Mouse (Mus musculus) myocyte (in vitro differentiated cells): ENCODE results near the gene Zfhx3. TPM values are rescaled to one million over a fixed set of nuclear protein-coding genes. Genes with fewer than 3 reads are reported as not detected.

Experiments used
- H3K27me3 ChIP-seq: one replicate; pipeline ENCODE4 v1.6.1; 2011; ENCODE audit not compliant: control insufficient read depth, insufficient read depth, insufficient read length
- H3K36me3 ChIP-seq: one replicate; pipeline ENCODE4 v1.6.1; 2011; ENCODE audit not compliant: control insufficient read depth, insufficient read depth
- H3K4me2 ChIP-seq: one replicate; pipeline ENCODE4 v1.6.1; 2011; ENCODE audit warnings: low read depth, control low read depth
- H3K4me3 ChIP-seq: one replicate; pipeline ENCODE4 v1.5.1; 2011; ENCODE audit warnings: mild to moderate bottlenecking, control low read depth, moderate library complexity
- H3K79me2 ChIP-seq: one replicate; pipeline ENCODE4 v1.6.1; 2011; ENCODE audit not compliant: control insufficient read depth, insufficient read depth
- H3ac ChIP-seq: one replicate; pipeline ENCODE4 v1.6.1; 2011; ENCODE audit not compliant: control insufficient read depth, insufficient read length
- CEBPB ChIP-seq: IDR thresholded peaks from 2 replicates; pipeline ENCODE4 v1.6.1; 2011; ENCODE audit warnings: mild to moderate bottlenecking, moderate library complexity; ENCODE audit not compliant: poor library complexity, insufficient read depth, severe bottlenecking
- E2F4 ChIP-seq: IDR thresholded peaks from one replicate; pipeline ENCODE4 v1.6.1; 2011; ENCODE audit warnings: mild to moderate bottlenecking, control low read depth, moderate library complexity; ENCODE audit not compliant: insufficient read depth
- MAX ChIP-seq: IDR thresholded peaks from one replicate; pipeline ENCODE4 v1.6.1; 2011; ENCODE audit warnings: low read depth, mild to moderate bottlenecking, control low read depth
- MYOD1 ChIP-seq, 3 experiments: IDR thresholded peaks; one replicate each; pipeline ENCODE4 v1.6.1; 2011; ENCODE audit warnings: control low read depth in 2 of 3, low read depth in 2 of 3, mild to moderate bottlenecking in 2 of 3, moderate library complexity in 1 of 3; ENCODE audit not compliant: insufficient read length in 2 of 3, control insufficient read depth in 1 of 3
- MYOG ChIP-seq, 3 experiments: IDR thresholded peaks; one replicate each; pipeline ENCODE4 v1.6.1; 2011; ENCODE audit warnings: control low read depth in 2 of 3, low read depth in 2 of 3, mild to moderate bottlenecking in 2 of 3; ENCODE audit not compliant: insufficient read length in 2 of 3, control insufficient read depth in 1 of 3, insufficient read depth in 1 of 3
- POLR2A ChIP-seq: IDR thresholded peaks from one replicate; pipeline ENCODE4 v1.6.1; 2011; ENCODE audit warnings: low read depth, mild to moderate bottlenecking, control low read depth, moderate library complexity; ENCODE audit not compliant: insufficient read length
- POLR2AphosphoS2 ChIP-seq: IDR thresholded peaks from one replicate; pipeline ENCODE4 v1.6.1; 2011; ENCODE audit warnings: low read depth, control low read depth; ENCODE audit not compliant: insufficient read length
- REST ChIP-seq: IDR thresholded peaks from one replicate; pipeline ENCODE4 v1.6.1; 2011; ENCODE audit warnings: mild to moderate bottlenecking, control low read depth, moderate library complexity; ENCODE audit not compliant: insufficient read depth, insufficient read length
- SRF ChIP-seq: IDR thresholded peaks from one replicate; pipeline ENCODE4 v1.6.1; 2011; ENCODE audit warnings: low read depth; ENCODE audit not compliant: control insufficient read depth, insufficient read length
- TCF12 ChIP-seq: IDR thresholded peaks from one replicate; pipeline ENCODE4 v1.6.1; 2011; ENCODE audit warnings: mild to moderate bottlenecking, control low read depth; ENCODE audit not compliant: poor library complexity, insufficient read depth, severe bottlenecking
- TCF3 ChIP-seq: IDR thresholded peaks from one replicate; pipeline ENCODE4 v1.6.1; 2011; ENCODE audit warnings: low read depth, control low read depth; ENCODE audit not compliant: insufficient read length
- USF1 ChIP-seq: IDR thresholded peaks from one replicate; pipeline ENCODE4 v1.6.1; 2011; ENCODE audit warnings: low read depth, mild to moderate bottlenecking, control low read depth, moderate library complexity
- polyA plus RNA-seq: library from polyadenylated mRNA; unstranded; fragments of >200 nt; fragmentation: generic; extraction: Trizol; gene quantifications from one replicate; pipeline ENCODE4 v1.2.1, GENCODE M21; 2012; ENCODE audit warnings: missing spikeins

The Zfhx3 gene
- polyA plus RNA-seq, 1 experiment, result 3.0 TPM

GRCm38 (mm10) chr8:108244636-108245494, 302.4 kb downstream of the Zfhx3 start:
- no peak overlapping the region for H3K4me3 ChIP-seq
- H3K4me2 ChIP-seq, result no peak overlapping the region

GRCm38 (mm10) chr8:108245575-108245974, 303.1 kb downstream of the Zfhx3 start:
- no peak for TF ChIP-seq MYOG (IDR thresholded peaks at IDR 0.05; ENCODE audit: control insufficient read depth in 1 of 3, insufficient read depth in 1 of 3, insufficient read length in 2 of 3, low read depth in 2 of 3)
- TF ChIP-seq POLR2A, result no peak
- TF ChIP-seq TCF12, result no peak
- TF ChIP-seq POLR2AphosphoS2, result no peak
- no peaks in the 10 kb centered on the region for H3K36me3 ChIP-seq
- no peaks in the 10 kb centered on the region for H3K79me2 ChIP-seq
- no peak overlapping the region for H3ac ChIP-seq
- no peaks in the 10 kb centered on the region for H3K27me3 ChIP-seq
- H3K4me2 ChIP-seq, result no peak overlapping the region
- no peak overlapping the region for H3K4me3 ChIP-seq

More at GRCm38 (mm10) chr8:108244636-108245494, 302.4 kb downstream of the Zfhx3 start:
- Histone ChIP-seq H3ac (no peak overlapping the region), H3K79me2 (no peaks in the 10 kb centered on the region), H3K36me3 (no peaks in the 10 kb centered on the region), H3K27me3 (no peaks in the 10 kb centered on the region)
- TF ChIP-seq MAX (no peak), SRF (no peak), MYOD1 (IDR thresholded peaks at IDR 0.05; ENCODE audit: control insufficient read depth in 1 of 3, insufficient read length in 2 of 3, low read depth in 2 of 3) (no peak), MYOG (IDR thresholded peaks at IDR 0.05; ENCODE audit: control insufficient read depth in 1 of 3, insufficient read depth in 1 of 3, insufficient read length in 2 of 3, low read depth in 2 of 3) (no peak), REST (no peak), POLR2AphosphoS2 (no peak)

- no peaks in the 10 kb centered on the region for H3K79me2 ChIP-seq
- no peak overlapping the region for H3K4me3 ChIP-seq
- no peak overlapping the region for H3K4me2 ChIP-seq
- TF ChIP-seq REST, result no peak
- no peak for TF ChIP-seq TCF3
- TF ChIP-seq MYOD1 (IDR thresholded peaks at IDR 0.05; ENCODE audit: control insufficient read depth in 1 of 3, insufficient read length in 2 of 3, low read depth in 2 of 3), result no peak
- TF ChIP-seq SRF, result no peak
- H3ac ChIP-seq, result no peak overlapping the region
- H3K27me3 ChIP-seq, result no peaks in the 10 kb centered on the region
- no peaks in the 10 kb centered on the region for H3K36me3 ChIP-seq
Observed at GRCm38 (mm10) chr8:108246035-108246933, 303.8 kb downstream of the Zfhx3 start.

GRCm38 (mm10) chr8:108246934-108247417, 304.5 kb downstream of the Zfhx3 start:
- TF ChIP-seq USF1, result no peak
- TF ChIP-seq MYOD1 (IDR thresholded peaks at IDR 0.05; ENCODE audit: control insufficient read depth in 1 of 3, insufficient read length in 2 of 3, low read depth in 2 of 3), result no peak
- TF ChIP-seq POLR2A, result no peak
- TF ChIP-seq TCF3, result no peak
- TF ChIP-seq E2F4, result no peak
- no peak for TF ChIP-seq TCF12
- no peak for TF ChIP-seq MAX
- TF ChIP-seq MYOG (IDR thresholded peaks at IDR 0.05; ENCODE audit: control insufficient read depth in 1 of 3, insufficient read depth in 1 of 3, insufficient read length in 2 of 3, low read depth in 2 of 3), result no peak
- no peak for TF ChIP-seq POLR2AphosphoS2
- TF ChIP-seq REST, result no peak
- TF ChIP-seq SRF, result no peak
- TF ChIP-seq CEBPB, result no peak
- no peak overlapping the region for H3K4me3 ChIP-seq
- H3K4me2 ChIP-seq, result no peak overlapping the region
- no peak overlapping the region for H3ac ChIP-seq
- no peaks in the 10 kb centered on the region for H3K36me3 ChIP-seq
- no peaks in the 10 kb centered on the region for H3K27me3 ChIP-seq
- no peaks in the 10 kb centered on the region for H3K79me2 ChIP-seq

GRCm38 (mm10) chr8:108264593-108265160, 322.2 kb downstream of the Zfhx3 start:
- no peaks in the 10 kb centered on the region for H3K79me2 ChIP-seq
- no peak overlapping the region for H3ac ChIP-seq
- no peaks in the 10 kb centered on the region for H3K27me3 ChIP-seq
- H3K4me3 ChIP-seq, result no peak overlapping the region
- H3K36me3 ChIP-seq, result no peaks in the 10 kb centered on the region
- TF ChIP-seq MAX (no peak), TCF3 (no peak), POLR2AphosphoS2 (no peak), USF1 (no peak), MYOD1 (IDR thresholded peaks at IDR 0.05; ENCODE audit: control insufficient read depth in 1 of 3, insufficient read length in 2 of 3, low read depth in 2 of 3) (no peak), E2F4 (no peak), TCF12 (no peak)
- H3K4me2 ChIP-seq, result no peak overlapping the region
